Mouse (Mus musculus): Measurements from ENCODE around the gene Tsc22d4.

Gene Tsc22d4

DNA sequence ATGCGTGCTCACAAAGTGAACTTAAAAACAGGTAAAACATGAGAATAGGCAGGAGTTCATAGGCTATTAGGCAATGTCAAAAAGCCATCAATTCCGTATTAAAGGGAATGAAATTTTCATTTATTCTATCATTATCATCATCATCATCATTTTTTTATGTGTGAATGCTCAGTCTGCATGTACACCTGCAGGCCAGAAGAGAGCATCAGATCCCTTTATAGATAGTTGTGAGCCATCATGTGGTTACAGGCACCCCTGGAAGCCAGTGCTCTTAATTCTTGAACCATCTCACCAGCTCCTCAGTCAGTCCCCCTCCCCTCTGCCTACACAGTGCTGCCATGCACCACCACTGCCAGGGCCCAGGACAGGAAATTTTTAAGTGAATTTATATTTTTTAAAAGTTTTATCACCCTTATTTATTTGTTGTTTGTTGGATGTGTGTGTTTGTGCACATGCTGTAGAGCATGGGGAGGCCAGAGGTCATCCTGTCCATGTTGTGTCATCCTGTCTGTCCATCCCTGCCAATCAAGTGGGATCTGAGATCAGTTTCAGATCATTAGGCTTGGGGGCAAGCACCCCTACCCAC, 43.5 kb downstream of the Tsc22d4 start:
- DNase-seq (ENCODE audit: low spot score): no peak

DNA sequence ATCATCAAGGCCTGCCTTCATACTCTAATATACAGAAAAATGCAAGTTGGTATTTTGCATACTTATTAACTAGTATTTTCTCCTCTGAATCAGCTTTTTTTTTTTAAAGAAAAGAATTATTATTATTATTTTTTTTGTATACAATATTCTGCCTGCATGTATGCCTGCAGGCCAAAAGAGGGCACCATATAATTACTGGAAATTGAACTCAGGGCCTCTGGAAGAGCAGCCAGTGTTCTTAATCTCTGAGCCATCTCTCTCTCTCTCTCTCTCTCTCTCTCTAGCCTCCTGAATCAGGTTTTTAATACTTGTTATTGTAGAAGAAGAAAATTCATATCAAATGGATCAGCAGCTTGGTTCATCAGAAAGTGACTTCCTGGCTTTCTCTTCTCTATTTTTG, 46.0 kb downstream of the Tsc22d4 start:
- no peak for DNase-seq (ENCODE audit: low spot score)

DNA sequence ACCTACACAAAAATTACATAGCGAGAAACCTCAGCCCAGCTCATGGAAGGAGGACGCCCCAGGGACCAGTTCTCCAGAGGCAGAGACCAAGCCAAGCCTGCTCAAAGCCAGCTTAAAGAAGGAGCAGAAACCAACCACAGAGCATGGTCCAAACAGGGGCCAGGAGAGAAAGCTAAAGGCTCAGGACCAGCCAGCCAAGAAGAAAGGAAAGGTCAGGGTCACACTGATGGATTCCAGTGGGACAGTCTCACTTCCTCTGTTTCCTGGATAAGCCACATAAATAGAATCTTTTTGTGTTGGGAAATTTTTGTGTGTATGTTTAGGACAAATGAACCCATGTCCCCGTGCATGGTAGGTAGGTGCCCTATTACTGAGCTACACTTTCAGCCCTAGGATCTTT, 51.1 kb downstream of the Tsc22d4 start:
- no peak for DNase-seq (ENCODE audit: low spot score)

DNA sequence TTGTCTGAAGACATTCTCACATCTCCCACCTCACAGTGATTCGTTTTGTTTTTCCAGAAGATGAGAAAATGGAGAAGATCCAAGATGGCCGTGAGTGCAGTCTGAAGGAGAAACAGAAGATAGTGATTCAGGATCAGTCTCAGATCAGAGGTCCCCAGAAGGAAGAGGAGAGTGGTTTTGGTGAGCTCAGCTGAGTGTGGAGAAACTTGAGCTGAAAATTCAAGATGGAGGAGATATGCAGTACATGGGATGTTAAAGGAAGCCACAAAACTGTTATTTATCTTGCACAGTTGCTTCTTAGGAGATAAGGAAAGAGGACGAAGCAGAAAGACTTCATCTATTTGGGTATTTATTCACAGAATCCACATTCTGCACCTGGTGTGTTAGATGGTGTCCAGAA, 55.4 kb downstream of the Tsc22d4 start:
- DNase-seq (ENCODE audit: low spot score): no peak

DNA sequence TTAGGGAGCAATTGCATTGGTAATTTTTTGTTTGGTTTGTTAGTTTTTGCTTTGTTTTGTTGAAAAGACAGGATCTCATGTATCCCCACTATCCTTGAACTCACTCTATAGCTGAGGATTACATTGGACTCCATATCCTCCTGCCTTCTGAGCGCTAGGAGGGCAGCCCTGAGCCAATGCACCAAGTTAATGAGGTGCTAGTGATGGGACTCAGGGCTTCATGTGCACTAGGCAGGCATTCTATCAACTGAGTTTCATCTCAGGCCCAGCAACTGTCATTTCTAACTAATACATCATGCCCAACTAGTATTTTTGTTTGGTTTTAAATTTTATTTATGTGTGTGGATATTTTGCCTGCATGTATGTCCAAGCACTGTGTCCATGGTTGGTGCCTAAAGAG, 60.6 kb downstream of the Tsc22d4 start:
- DNase-seq (ENCODE audit: low spot score): no peak

DNA sequence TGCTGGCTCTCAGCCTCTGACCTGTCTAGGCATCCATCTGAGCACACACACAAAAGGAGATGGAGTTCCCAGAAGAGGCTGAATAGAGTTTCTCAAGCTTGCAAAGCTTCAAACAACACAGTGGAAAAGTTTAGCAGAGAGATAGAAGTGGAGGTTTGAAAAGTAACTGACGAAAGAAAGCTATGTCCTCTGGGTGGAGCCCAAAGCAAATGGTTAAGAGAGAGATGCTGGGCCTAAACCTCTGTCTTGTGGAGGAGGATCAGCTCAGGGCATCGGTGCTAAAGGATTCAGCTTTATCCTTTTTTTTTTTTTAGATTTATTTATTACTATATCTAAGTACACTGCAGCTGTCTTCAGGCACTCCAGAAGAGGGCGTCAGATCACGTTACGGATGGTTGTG, 62.8 kb downstream of the Tsc22d4 start:
- no peak for DNase-seq (ENCODE audit: low spot score)

- no peak for DNase-seq (ENCODE audit: low spot score)
Observed at GRCm38 (mm10) chr5:137817466-137818222, 72.1 kb downstream of the Tsc22d4 start.

All from urinary bladder, postnatal 14 days (tissue).